Mouse (Mus musculus) E14TG2a.4 (cell line): Measurements from ENCODE around the gene Cerkl.

Source experiments
- CTCF ChIP-seq: conservative IDR thresholded peaks from 2 replicates; pipeline ENCODE4 v1.5.1; 2014; ENCODE audit warnings: low read length
- NANOG ChIP-seq: IDR thresholded peaks from 2 replicates; pipeline ENCODE4 v1.6.1; 2014; ENCODE audit warnings: borderline replicate concordance, low read length, mixed read lengths
- POU5F1 ChIP-seq: IDR thresholded peaks from 2 replicates; pipeline ENCODE4 v1.6.1; 2014; ENCODE audit warnings: low read length, borderline replicate concordance

DNA sequence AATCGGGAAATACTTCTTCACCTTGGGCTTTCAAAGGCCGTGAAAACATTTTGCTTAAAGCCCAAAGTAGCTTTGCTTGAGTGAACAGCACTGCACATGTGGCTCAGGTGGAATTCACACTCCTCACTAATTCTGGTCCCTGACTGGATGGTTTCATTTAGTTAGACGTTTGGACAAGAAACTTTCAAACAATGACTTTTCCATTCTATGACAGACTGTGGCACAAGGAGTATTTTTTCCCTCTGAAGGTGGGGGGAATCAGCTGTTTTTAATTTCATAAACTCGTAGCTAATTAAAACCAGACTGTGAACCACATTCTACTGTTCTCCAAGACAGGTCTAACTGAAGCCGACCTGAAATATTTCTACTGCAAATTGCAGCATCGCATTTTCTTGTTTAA lies 28.6 kb downstream of the Cerkl start:
- TF ChIP-seq CTCF: no peak
- TF ChIP-seq POU5F1: no peak
- no peak for TF ChIP-seq NANOG
